Mouse (Mus musculus): ENCODE data around the gene Prss27. TPM values are rescaled to one million over a fixed set of nuclear protein-coding genes. Genes with fewer than 3 reads are reported as not detected.
A peak's percentile ranks its signal among the peaks of the same experiment; 100 is the strongest.

Gene Prss27
- total RNA-seq (2022): not detected

- no peak for DNase-seq (ENCODE audit: low spot score in 2 of 2)
Observed at GRCm38 (mm10) chr17:24037844-24038243, at the start of gene Prss27. Gene Prss27, plus strand, starts transcription at chr17:24038144.

- DNase-seq (ENCODE audit: low spot score in 2 of 2): no peak
Observed at GRCm38 (mm10) chr17:23989802-23990201, 48.1 kb upstream of the Prss27 start.

GRCm38 (mm10) chr17:23992789-23993553 is 45.0 kb upstream of the Prss27 start:
- DNase-seq (ENCODE audit: low spot score in 2 of 2): no peak

GRCm38 (mm10) chr17:23993559-23994428 is 44.1 kb upstream of the Prss27 start:
- peak; percentile 89 to 97 for DNase-seq (ENCODE audit: low spot score in 2 of 2)

GRCm38 (mm10) chr17:23994667-23995066 is 43.3 kb upstream of the Prss27 start:
- DNase-seq (ENCODE audit: low spot score in 2 of 2): no peak

- no peak for DNase-seq (ENCODE audit: low spot score in 2 of 2)
Observed at GRCm38 (mm10) chr17:23995421-23995820, 42.5 kb upstream of the Prss27 start.

- DNase-seq (ENCODE audit: low spot score in 2 of 2): no peak
Observed at GRCm38 (mm10) chr17:23997901-23998300, 40.0 kb upstream of the Prss27 start, which contains the start of gene Prss22. Gene Prss22, minus strand, starts transcription at chr17:23998100.

- no peak for DNase-seq (ENCODE audit: low spot score in 2 of 2)
Observed at GRCm38 (mm10) chr17:23998383-23998782, 39.6 kb upstream of the Prss27 start.

GRCm38 (mm10) chr17:24000404-24000803 is 37.5 kb upstream of the Prss27 start:
- DNase-seq (ENCODE audit: low spot score in 2 of 2): peak; percentile 54 to 93

GRCm38 (mm10) chr17:24004071-24004665 is 33.8 kb upstream of the Prss27 start:
- DNase-seq (ENCODE audit: low spot score in 2 of 2): no peak

- DNase-seq (ENCODE audit: low spot score in 2 of 2): no peak
Observed at GRCm38 (mm10) chr17:24005049-24005448, 32.9 kb upstream of the Prss27 start.

- no peak for DNase-seq (ENCODE audit: low spot score in 2 of 2)
Observed at GRCm38 (mm10) chr17:24006930-24007329, 31.0 kb upstream of the Prss27 start.

GRCm38 (mm10) chr17:24007391-24007790 is 30.6 kb upstream of the Prss27 start:
- no peak for DNase-seq (ENCODE audit: low spot score in 2 of 2)

GRCm38 (mm10) chr17:24008105-24008504 is 29.8 kb upstream of the Prss27 start:
- no peak for DNase-seq (ENCODE audit: low spot score in 2 of 2)

- DNase-seq (ENCODE audit: low spot score in 2 of 2): no peak
Observed at GRCm38 (mm10) chr17:24009617-24010016, 28.3 kb upstream of the Prss27 start.

GRCm38 (mm10) chr17:24012921-24013320 is 25.0 kb upstream of the Prss27 start:
- DNase-seq (ENCODE audit: low spot score in 2 of 2): no peak

GRCm38 (mm10) chr17:24014433-24014965 is 23.4 kb upstream of the Prss27 start:
- no peak for DNase-seq (ENCODE audit: low spot score in 2 of 2)

- no peak for DNase-seq (ENCODE audit: low spot score in 2 of 2)
Observed at GRCm38 (mm10) chr17:24015727-24016126, 22.2 kb upstream of the Prss27 start.

GRCm38 (mm10) chr17:24020696-24021095 is 17.2 kb upstream of the Prss27 start:
- DNase-seq (ENCODE audit: low spot score in 2 of 2): no peak

- no peak for DNase-seq (ENCODE audit: low spot score in 2 of 2)
Observed at GRCm38 (mm10) chr17:24021375-24022199, 16.4 kb upstream of the Prss27 start.

GRCm38 (mm10) chr17:24029477-24029876 is 8.5 kb upstream of the Prss27 start:
- DNase-seq (ENCODE audit: low spot score in 2 of 2): no peak

All from left cerebral cortex, adult 8-10 months (tissue).